Mouse (Mus musculus) frontal cortex, postnatal 14 days (tissue): ENCODE measurements around the gene Ankrd49.

Source experiments
- DNase-seq, 2 experiments: peaks; one replicate each; pipeline ENCODE4 v3.0.0; 2022; ENCODE audit warnings: low spot score in 2 of 2

The Ankrd49 gene

DNA sequence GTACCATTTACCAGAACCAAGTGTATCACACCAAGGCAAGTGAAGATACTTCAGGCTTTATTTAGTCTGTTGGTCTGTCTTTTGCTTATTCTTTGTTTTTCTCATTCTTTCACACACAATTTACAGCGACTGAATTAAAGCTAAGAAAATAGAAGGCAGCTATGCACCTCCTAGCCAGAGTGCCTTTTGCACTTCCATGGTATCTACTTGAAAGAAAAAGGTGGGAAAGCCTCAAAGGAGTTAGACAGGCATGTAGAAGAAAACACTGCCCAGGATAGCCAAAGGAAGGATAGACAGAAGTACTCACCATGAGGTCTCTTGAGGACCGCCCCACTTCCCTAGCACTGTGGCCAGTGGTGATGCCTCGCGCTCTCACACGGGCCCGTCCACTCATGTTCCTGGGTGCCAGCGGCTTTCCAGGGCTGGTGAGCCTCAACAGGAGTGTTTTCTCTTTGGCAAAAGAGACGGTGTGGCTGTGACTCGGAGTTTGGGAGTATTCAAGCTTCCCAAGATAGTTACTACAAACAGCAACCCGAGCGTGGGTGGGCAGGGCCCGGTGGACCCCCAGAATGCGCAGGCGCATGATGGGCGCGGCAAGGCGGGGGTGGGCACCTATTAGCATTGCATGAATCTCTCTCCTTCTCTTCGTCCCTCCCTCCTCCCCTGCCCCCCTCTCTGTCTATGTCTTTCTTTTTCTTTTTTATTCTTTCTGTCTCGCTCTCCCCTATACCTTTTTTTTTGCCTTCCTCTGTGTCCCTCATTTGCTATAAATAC is 44.3 kb downstream of the Ankrd49 start, which contains the start of gene Piwil4:
Gene Piwil4, minus strand, starts transcription at position 583 of the 774 bp plus-strand sequence.
- no peak for DNase-seq

DNA sequence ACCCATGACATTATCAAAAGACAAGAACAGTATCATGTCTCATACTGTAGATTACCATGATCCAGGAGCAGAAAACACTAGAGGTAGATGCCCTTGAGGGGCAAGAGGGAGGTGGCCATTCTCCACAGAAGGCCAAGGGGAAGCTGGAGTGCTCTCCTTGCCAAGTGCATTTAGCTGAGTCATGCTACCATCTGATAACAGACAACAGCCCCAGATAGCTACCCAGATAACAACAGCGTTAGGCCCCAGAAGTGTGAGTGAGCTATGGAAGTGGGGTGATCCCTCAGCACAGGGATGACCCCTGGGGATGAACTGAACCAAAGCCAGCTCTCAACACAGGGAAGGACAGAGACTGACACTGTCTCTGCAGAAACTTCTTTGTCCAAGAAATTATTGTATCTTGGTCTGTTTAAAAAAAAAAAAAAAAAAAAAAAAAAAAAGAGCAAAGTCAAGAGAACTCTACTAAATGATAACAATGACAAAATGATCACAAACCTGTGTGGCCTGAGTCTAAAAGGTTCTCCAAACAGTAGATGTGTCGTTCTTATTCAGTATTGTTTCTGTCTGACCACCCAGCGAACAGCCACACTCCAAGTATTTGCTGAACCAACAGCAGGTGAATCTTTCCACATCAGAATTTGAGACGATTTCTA is 45.0 kb downstream of the Ankrd49 start:
- no peak for DNase-seq

DNA sequence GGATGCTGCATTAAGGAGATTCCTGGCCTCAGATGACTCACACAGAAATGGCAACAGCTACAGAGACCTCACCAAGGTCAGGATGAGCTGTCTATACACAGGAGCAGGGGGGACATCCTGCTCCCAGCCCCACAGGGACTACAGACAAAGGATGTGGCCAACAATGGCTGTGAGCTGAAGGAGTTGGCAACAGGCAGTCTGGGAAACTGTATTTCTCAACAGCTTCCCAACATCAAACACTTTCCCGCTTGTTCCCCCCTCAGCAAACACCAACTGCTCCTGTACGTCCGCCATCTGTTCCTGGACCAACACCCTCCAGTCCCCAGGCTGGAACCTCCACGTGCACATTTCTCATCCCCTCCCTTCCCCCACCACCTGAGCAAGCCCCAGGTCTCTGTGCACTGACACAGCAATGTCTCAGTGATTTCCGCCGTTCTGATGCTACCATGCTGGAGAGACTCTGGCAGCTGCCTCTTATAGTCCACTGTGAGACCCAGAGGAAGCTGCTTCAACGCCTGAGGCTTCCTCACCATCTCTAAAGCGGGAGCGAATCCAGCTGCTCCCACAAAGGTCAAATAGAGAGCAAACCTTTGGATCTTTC is 53.6 kb downstream of the Ankrd49 start:
- DNase-seq: no peak
